Mouse (Mus musculus) bone marrow, adult 2 months (tissue): ENCODE results near the gene Rnf26.

Experiments
- CTCF ChIP-seq: fragments of 200-500 bp; IDR thresholded peaks from 2 replicates; pipeline ENCODE4 v1.5.1; 2011; ENCODE audit warnings: low read length, control low read depth; ENCODE audit not compliant: control insufficient read depth, insufficient read depth
- POLR2A ChIP-seq: fragments of 200-500 bp; IDR thresholded peaks from 2 replicates; pipeline ENCODE4 v1.6.1; 2011; ENCODE audit warnings: low read depth, mild to moderate bottlenecking, control low read depth, low read length, borderline replicate concordance; ENCODE audit not compliant: control insufficient read depth

DNA sequence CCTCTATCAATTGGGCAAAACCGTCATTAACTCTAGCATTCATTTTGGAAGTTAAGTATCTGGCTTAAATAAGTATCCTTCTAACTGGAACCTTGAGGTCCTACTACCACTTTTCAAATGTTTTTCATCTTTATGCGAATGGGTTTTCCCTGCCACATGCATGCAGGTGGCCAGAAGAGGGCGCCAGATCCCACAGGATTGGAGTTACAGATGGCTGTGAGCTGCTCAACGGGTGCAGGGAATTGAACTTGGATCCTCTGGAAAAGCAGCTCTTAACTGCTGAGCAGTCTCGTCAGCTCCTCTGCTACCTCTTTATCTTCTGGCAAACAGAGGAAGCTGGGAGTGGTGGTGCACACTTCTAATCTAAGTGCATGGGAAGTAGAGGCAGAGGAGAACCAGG, 5.7 kb upstream of the Rnf26 start:
- TF ChIP-seq CTCF (peak; percentile 85), POLR2A (no peak)
